Mouse (Mus musculus) Patski (cell line): ENCODE measurements at regions not wholly inside any gene's neighbourhood (a gene's known extent, or its start where the extent isn't known, plus 50 kb on each side); places are given as distances from the start of the nearest gene placed in this dataset.
A peak's percentile ranks its signal among the peaks of the same experiment; 100 is the strongest.

Source experiments
- ATAC-seq: fragments of 100-300 bp; one replicate; pipeline ENCODE4 v1.8.0; 2021
- CTCF ChIA-PET: fragments of 350-600 bp; sonication (Branson Sonifier 250); formaldehyde crosslinking; loops from one replicate; lab custom pipeline; 2022; ENCODE audit warnings: inconsistent platforms; lab: Charles Lee
- POLR2A ChIA-PET: fragments of 350-600 bp; sonication (Branson Sonifier 250); formaldehyde crosslinking; loops from one replicate; lab custom pipeline; 2022; ENCODE audit warnings: antibody characterized with exemption, inconsistent platforms; lab: Charles Lee
- DNase-seq: peaks from one replicate; pipeline ENCODE4 v3.0.0-alpha.2; 2011; ENCODE audit warnings: low read depth, low spot score
- H3K27me3 ChIP-seq: fragments of 371-371 bp; one replicate; pipeline ENCODE4 v1.5.1; 2021
- CTCF ChIP-seq: fragments of 100-300 bp; IDR thresholded peaks from one replicate; pipeline ENCODE4 v1.5.1; 2021
- in situ Hi-C: fragments of 300-500 bp; cut with MboI; formaldehyde crosslinking; loops from 3 replicates; pipeline ENCODE4 v1.11.1; 2018; ENCODE audit warnings: low pct_unique_long_range_greater_than_20kb, mixed read lengths

GRCm38 (mm10) chr13:28418936-28419681 lies 161.8 kb downstream of the Gm11361 start:
- no peak for TF ChIP-seq CTCF
- no peaks in the 10 kb centered on the region for H3K27me3 ChIP-seq
- CTCF ChIA-PET = interaction anchor here (1.3 kb wide), 1 partner anchor 177 kb away, joined by 3 read pairs; no protein-coding TSS in a partner anchor
- POLR2A ChIA-PET = interaction anchor here (2.3 kb wide), 1 partner anchor 533 kb away, joined by 10 read pairs; the partner anchor contains the start of gene Sox4
- ATAC-seq (no peak), DNase-seq (no peak)
- in situ Hi-C loops = no loop called here

- POLR2A ChIA-PET = interaction anchor here (0.7 to 2.3 kb wide), 2 partner anchors 281 to 534 kb away, joined by 7 to 10 read pairs; partner anchors contain the start of gene Sox4
- H3K27me3 ChIP-seq = no peaks in the 10 kb centered on the region
- peak; percentile 14 for TF ChIP-seq CTCF
- ATAC-seq (peak; percentile 48), DNase-seq (no peak)
- CTCF ChIA-PET = interaction anchor here (1.3 to 1.6 kb wide), 2 partner anchors 7 to 176 kb away, joined by 3 read pairs; no protein-coding TSS in a partner anchor
- in situ Hi-C loops = no loop called here
These were observed 160.9 kb downstream of the Gm11361 start for GRCm38 (mm10) chr13:28417929-28418881.

DNA sequence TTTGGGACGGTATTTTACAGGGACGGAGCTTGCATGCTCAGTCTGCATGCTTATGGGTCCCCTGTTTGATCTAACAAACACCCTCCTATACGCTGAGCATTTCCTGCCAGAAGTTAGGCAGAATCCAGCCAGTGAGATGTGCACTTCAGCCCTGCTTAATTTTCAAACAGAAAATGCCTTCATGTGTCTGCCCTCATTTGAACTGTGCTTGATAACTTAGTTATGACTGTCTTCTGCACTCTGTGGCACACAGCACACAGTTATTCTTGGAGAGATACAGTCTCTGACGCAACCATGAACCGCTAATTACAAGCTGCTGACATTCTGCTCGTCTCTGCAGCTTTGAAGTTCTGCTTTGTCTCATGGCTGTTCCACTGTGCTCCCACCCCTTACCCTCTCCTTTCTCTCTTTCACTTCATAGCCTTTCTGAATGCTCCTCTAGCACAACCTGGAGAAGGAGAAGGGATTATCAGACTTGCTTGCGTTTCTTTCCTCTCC lies 160.2 kb downstream of the Gm11361 start:
- POLR2A ChIA-PET = interaction anchor here (0.7 to 2.3 kb wide), 2 partner anchors 282 to 535 kb away, joined by 7 to 10 read pairs; partner anchors contain the start of gene Sox4
- ATAC-seq (peak; percentile 64), DNase-seq (no peak)
- TF ChIP-seq CTCF = no peak
- CTCF ChIA-PET = interaction anchor here (1.0 to 1.6 kb wide), 2 partner anchors 8 to 14 kb away, joined by 3 read pairs; no protein-coding TSS in a partner anchor
- in situ Hi-C loops = no loop called here
- H3K27me3 ChIP-seq = no peaks in the 10 kb centered on the region

DNA sequence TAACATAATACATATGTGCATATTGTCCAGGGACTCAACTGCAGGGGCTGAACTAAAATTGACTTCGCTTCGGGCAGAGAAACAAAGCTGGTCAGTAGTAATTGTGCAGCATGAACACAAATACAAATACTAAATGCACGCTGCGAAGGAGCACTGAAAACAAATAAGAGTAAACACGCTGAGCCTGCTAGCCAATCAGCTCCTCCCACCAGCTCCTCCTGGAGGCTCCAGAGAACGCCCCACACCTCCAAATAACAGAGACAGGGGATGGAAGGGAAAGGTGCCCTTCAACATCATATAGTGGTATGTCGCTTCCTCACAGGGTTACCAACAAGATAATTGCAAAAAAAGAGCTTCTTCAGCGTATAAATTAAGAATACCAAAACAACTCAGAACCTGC lies 159.6 kb downstream of the Gm11361 start:
- no peaks in the 10 kb centered on the region for H3K27me3 ChIP-seq
- in situ Hi-C loops = no loop called here
- ChIA-PET CTCF (interaction anchor here (1.0 to 1.6 kb wide), 2 partner anchors 9 to 13 kb away, joined by 3 read pairs; no protein-coding TSS in a partner anchor), POLR2A (interaction anchor here (2.3 kb wide), 1 partner anchor 535 kb away, joined by 10 read pairs; the partner anchor contains the start of gene Sox4)
- DNase-seq (no peak), ATAC-seq (no peak)
- no peak for TF ChIP-seq CTCF

DNA sequence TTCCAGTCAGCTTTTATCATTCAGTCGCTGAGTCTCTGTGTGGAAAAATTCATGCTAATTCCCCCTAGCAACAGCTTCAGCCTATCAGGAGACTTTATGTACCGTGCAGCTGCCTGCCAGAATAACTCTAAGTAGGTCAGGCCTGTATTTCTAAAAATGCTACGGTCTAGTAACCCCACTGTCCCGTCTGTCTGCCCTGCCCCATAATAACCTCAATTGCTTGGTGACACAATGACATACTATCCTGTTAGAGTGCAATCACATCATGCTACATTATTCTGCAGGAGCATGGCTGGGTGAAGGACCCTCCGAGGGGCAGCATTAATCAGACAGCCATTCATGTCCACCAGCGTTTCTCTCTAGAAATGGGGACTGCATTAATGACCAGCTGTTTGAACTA lies 158.9 kb downstream of the Gm11361 start:
- in situ Hi-C loops = no loop called here
- DNase-seq (no peak), ATAC-seq (peak; percentile 66)
- TF ChIP-seq CTCF = no peak
- ChIA-PET POLR2A (no interaction called here), CTCF (interaction anchor here (1.7 kb wide), 1 partner anchor 11 kb away, joined by 6 read pairs; no protein-coding TSS in a partner anchor)
- H3K27me3 ChIP-seq = no peaks in the 10 kb centered on the region

GRCm38 (mm10) chr13:28415769-28416168 lies 158.4 kb downstream of the Gm11361 start:
- ChIA-PET CTCF (interaction anchor here (1.7 kb wide), 1 partner anchor 10 kb away, joined by 6 read pairs; no protein-coding TSS in a partner anchor), POLR2A (interaction anchor here (0.7 kb wide), 1 partner anchor 746 kb away, joined by 4 read pairs; no protein-coding TSS in a partner anchor)
- ATAC-seq (no peak), DNase-seq (no peak)
- no peaks in the 10 kb centered on the region for H3K27me3 ChIP-seq
- in situ Hi-C loops = no loop called here
- no peak for TF ChIP-seq CTCF

DNA sequence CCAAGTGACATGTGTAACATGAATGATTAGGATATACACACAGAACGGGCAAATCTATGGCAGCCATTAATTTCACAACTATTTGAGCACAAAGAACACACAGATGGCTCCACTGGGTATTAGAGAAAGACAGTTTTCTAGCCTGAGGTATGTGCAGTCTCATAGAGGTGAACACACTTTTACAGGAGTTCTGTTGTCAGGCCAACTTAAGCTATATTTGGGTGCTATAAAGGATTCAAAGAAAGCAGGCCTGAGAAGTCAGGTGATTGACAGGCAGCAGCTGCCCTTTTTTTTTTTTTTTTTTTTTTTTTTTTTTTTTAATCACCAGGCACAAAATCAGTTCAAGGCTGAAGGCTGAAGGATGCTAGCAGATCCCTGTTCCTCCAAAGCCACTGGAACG lies 153.0 kb downstream of the Gm11361 start:
- CTCF ChIA-PET = interaction anchor here (1.0 to 1.5 kb wide), 2 partner anchors 16 to 97 kb away, joined by 3 to 6 read pairs; no protein-coding TSS in a partner anchor
- POLR2A ChIA-PET = interaction anchor here (0.7 to 1.0 kb wide), 3 partner anchors 12 to 19 kb away, joined by 3 to 8 read pairs (median 7); no protein-coding TSS in a partner anchor
- no peak for TF ChIP-seq CTCF
- ATAC-seq (no peak), DNase-seq (no peak)
- in situ Hi-C loops = no loop called here
- H3K27me3 ChIP-seq = no peaks in the 10 kb centered on the region

DNA sequence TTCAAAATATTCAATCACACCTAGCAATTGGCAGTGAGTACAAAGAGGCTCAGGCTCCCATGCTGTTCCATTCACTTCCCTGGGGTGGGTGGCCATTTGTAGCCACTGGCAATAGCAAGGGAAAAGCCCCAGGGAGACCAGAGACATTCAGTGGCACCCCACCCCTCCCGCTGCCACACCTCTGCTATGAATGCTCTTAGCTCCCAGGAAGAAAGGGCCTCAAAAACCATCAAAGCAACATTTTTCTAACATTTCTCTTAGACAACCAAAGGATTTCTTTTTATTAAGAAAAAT lies 152.2 kb downstream of the Gm11361 start:
- in situ Hi-C loops = no loop called here
- POLR2A ChIA-PET = no interaction called here
- ATAC-seq = no peak

DNA sequence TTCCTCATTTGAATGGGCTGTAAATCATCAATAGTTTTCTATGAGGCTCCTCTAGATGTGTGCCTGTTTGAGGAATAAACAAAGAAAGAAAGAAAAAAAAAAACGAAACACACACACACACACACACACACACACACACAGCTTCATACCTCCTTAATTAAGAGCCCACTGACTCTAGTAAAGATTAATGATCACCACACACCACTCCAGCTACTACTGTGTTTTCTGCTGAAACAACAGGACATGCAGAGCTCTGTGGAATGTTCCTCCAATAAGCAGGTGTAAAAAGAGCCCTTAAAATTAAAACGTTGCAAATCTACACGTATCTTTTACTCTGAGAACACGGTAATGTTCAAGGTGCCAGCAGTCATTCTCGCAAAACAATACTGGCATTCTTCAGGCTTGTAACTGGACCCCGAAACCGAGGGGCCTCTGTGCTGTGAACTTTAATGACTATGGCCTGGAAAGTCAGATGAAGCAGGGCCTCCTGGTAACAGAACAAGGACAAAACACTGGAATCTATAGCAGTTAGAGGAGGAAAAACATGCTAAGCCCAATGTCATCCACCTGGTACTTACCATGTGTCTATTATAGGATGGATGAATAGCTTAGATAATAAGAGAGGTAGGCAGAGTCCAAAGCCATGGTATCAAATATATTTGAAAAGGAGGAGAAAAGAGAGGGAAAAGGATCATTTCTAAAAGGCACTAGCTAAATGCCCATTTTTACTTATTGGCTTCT lies 151.7 kb downstream of the Gm11361 start:
- no peaks in the 10 kb centered on the region for H3K27me3 ChIP-seq
- CTCF ChIA-PET = no interaction called here
- no peak for DNase-seq
- ATAC-seq = no peak
- POLR2A ChIA-PET = no interaction called here
- in situ Hi-C loops = no loop called here
- no peak for TF ChIP-seq CTCF

More for the DNA sequence above, 152.2 kb downstream of the Gm11361 start:
- no peaks in the 10 kb centered on the region for H3K27me3 ChIP-seq
- TF ChIP-seq CTCF = no peak
- CTCF ChIA-PET = interaction anchor here (1.5 kb wide), 1 partner anchor 16 kb away, joined by 6 read pairs; no protein-coding TSS in a partner anchor
- DNase-seq = no peak
